Mouse (Mus musculus) liver (tissue): ENCODE measurements around the gene Ywhaq.

Experiments
- DNase-seq: peaks from one replicate; pipeline ENCODE4 v3.0.0-alpha.2; 2020; ENCODE audit warnings: mixed read lengths

Ywhaq gene

DNA sequence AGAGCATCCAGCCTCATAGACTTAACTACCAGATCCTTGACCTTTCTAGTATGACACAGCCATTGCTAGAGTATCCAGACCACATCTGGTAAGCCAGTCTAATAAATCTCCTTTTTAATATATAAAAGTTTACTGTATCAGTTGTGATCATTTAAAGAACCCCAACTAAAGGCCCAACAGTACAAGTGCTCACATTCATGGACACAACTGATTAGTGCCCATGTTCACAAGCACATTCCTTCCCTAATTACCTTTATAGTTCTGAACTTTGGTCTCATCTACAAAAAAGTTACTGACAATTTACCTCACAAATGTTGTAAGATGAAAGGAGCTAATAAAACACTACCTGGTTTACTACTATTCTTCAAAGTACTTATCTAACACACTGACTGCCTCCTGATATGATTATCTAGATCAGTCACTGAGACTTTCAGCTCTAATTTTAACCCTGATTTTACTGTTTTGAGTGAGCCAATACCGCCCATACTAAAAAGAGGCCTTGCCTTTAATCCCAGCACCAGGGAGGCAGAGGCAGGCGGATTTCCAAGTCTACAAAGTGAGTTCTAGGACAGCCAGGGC lies 8.6 kb downstream of the Ywhaq start:
- no peak for DNase-seq

DNA sequence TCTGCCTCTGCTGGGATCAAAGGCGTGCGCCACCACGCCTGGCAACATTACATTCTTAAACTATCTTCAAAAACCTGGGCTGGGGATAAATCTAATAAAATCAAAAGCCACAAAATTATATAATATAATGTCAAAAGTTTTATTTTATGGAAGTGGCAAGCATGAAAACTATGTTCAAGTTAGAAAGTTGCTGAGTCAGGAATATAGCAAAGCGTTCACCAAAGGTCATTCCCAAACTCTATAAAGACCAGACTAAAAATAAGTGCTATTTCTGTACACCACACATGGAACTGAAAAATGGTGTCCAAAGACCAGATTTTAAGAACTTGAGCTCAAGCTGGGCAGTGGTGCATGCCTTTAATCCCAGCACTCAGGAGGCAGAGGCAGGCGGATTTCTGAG lies 14.7 kb downstream of the Ywhaq start:
- no peak for DNase-seq

DNA sequence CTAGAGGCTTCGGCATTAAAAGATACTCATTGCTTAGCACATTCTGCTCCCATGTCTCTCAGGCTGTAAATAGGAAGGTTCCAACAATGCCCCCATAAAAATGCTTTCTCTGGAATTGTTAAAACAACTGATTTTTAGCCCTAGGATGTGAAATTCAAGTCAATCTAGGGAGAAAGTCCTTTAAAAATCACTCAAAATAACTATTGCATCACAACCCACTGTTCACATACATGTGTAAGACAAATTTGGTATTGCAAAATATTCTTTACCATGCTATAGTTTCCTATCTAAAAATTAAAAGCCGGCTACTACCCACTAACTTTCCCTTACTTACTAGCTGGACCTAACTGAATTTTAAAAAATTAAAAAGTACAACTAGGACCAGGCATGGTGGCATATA lies 31.2 kb downstream of the Ywhaq start:
- DNase-seq: no peak

DNA sequence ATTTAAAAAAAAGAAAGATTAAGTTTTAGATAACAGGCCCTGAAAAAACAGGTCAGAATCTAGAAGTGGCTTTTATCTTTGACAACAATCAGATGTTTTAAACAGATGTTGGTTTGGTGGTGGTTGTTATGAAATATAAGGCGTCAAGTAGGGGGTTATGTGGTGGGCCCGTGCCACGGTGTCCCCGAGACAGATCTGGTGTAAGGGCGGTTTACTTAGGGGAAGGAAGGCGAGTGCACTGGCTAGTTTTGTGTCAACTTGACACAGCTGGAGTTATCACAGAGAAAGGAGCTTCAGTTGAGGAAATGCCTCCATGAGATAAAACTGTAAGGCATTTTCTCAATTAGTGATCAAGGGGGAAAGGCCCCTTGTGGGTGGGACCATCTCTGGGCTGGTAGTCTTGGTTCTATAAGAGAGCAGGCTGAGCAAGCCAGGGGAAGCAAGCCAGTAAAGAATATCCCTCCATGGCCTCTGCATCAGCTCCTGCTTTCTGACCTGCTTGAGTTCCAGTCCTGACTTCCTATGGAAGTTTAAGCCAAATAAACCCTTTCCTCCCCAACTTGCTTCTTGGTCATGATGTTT lies 38.6 kb downstream of the Ywhaq start:
- peak; percentile 39 for DNase-seq

DNA sequence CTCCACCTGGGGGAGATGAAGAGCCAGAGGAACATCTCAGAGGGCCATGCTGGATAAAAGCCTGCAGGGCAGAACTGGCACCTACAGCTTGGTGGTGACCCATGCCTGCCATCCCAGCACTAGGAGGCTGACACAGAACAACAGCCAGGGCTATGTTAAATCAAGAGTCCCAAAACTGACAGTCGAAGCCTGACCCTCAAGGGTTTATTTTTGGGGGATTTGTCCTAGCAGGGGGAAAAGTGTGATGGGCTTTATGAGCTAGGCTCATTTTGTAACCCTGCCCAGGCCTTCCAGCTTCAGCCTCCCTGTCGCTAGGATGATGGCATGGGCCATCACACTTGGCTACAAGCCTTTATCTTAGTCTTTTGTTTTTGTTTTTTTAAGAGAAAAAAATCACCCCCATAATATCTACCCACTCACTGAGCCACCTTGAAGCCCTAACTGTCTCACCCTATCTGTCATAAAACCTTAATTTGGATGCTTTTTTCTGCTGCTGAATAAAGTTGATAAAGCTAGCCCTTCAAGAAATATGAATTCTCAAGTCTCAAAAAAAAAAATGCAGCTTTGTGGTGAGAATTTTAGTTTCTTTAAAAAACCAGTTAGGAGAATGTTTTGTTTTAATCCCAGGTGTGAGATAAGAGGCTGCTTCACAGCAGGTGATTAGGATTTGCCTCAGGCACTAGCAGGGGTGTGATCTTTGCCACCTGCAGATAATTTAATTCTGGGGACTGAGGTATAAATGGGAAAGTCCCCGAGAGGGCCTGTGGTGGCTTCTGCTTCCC lies 41.9 kb downstream of the Ywhaq start:
- DNase-seq: no peak

DNA sequence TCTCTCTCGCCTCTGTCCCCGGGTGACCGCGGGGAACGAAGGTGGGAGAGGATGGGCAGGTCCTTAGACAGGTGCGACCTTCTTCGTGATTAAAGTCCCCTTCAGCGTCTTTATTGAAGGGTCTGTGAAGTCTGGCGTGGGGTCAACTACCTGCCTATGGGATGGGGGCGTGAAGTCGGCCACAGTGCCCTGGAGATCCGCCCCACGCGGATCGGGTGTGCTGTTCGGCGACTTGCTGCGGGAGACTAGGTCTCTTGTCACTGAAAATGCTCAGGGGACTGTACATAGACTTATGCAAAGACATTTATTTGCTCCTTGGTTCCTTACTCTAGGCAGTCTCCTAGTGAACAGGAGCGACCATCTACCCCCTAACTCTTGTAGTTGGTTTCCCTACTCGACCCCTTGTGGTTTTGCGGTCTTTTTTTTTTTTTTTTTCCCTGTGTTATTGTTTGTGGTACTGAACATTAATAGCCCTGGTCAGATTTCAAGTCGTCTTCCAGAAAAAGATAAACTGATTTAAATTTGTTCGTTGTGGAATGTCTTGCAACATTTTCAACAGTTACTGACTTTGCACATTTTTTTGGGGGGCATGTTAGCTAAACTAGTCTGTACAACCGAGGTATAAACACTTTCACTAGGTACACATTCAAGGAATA lies 43.5 kb downstream of the Ywhaq start:
- no peak for DNase-seq

DNA sequence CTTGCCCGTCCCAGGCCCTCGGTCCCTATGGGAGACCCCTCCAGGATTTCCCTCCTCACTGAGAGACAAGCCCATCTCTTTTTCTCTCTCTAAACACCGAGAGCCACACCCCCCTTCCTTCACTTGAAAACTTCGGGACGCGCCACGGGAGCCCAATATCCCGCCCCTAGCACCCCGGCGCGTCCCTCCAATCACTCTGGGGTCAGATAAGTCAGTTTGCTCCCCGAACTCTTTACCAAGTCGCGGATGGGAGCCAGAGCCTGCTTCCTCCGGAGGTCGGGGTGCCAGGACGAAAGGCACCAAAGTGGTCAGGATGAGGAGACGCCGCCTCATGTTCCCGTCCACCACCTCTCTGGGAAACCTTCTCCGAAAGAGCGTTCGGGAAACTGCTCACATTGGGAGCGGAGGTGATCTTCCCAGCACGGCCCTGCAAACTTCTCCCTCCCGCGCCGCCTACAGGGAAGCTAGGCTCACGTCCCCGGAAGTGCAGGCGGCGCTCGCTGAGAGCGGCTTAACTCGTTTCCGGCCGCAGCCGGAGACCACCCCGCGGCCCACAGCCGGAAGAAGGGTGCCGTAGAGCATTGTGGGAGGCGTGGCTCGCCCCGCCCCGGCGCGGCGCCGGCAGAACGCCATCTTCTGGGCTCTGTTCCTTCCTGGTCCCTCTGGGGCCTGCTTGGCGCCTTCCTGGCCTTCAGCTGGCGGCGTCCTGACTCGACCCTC lies 44.2 kb downstream of the Ywhaq start, which contains the start of gene Adam17:
Gene Adam17 (minus strand): TSS at position 533 of the 720 bp plus-strand sequence.
- peak; percentile 96 for DNase-seq

DNA sequence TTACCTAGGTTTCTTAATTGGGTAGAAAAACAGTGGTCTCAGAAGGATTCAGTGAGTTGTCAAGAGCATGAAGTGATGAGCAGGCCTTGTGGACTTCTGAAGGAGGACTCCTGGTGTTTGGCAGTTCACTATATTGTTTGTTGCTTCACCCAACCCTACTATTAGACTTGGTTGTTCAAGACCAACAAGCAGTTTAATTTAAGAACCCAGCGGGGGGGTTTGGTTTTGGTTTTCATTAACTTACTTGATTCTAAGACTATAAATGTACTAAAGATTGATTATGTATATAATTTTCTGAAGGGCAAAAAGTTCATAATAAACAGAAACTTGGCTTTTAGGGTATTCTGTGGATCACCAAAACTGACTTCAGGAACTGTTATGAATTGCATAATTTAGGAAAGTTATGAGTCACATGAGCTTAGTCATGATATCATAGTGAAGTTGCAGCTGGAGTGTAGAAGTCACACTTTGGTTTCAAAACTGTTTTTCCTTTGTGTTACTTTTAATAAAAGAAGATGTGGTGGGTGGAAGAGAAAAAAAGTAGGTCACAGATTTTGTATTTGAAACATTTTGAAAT lies 47.3 kb downstream of the Ywhaq start:
- no peak for DNase-seq

DNA sequence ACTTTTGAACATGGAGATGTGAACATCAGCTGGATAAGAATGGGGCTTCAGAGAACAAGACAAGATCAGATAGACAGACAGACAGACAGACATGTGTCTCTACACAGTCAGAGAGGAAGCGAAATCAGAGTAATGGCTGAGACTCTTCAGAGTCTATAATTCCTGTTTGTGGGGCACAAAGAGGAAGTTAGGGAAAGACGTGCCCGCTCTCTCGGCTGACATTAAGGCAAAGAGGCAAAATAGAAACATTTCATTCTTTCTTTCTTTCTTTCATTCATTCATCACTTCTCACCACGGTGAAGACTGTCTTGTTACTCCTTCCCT lies 48.4 kb downstream of the Ywhaq start:
- DNase-seq: no peak

DNA sequence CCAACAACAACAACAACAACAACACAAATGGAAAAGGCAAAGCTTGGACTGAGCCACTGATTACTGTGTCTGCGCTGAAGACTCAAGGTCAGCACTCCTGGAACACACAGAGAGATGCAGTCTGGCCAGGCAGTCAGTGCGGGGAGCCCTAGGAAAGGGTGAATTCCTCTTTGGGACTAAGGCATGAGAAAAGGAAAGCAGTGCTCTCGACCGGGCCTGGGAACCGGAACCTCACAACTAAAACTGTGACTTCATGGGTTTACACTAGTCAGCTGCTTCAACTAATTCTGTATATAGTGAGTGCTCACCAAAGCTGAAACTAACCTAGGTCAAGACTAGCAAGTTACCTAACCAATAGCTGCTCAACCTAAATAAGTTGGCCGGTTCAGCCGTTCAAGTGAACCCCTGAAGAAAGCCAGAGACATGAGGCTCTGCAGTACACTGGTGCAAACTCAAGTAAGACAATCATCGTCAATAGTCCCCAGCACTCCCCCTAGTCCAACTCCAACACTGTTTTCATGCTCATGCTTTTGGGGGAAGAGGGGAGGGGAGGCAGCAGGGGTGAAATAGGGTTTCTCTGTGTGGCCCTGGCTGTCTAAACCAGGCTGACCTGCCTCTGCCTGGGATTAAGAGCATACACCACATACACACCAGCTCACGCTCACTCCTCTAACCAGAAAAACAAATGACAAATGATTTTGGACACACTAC lies 48.9 kb downstream of the Ywhaq start:
- DNase-seq: no peak

DNA sequence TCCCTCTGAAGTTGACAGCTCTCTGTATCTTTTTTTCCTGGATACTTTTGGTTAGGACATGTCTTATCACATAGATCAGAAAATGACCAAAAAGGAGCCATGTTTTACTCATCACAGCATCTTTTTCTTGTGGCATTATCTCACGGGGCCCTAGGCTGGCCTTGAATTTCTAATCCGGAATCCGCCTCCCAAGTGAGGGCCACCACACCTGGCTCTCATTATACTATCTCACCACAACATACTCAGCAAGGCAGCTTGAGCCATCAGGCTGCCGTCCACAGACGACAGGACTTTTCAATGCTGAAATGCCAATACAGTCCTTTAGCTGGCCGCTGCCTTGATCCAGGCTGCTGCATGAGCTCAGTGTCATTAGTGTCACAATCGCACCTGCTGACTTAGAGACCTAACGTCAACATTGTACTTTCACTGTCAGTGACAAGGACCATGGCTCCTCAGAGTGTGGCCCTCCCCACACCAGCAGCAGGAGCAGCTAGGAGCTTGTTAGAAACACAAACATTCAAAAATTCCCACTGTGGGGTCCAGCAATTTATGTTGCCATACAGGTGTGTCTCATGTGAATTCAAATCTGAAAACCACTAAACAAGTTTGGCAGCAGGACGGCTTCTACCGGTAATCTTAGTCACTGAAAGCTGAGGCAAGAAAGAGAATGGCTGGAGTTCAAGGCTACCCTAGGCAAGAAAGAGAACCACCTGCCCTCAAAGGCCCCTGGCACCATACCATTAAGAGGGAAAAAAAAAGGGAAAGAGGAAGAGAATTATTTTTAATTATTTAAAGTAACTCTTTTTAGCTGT lies 52.6 kb downstream of the Ywhaq start:
- DNase-seq: no peak

DNA sequence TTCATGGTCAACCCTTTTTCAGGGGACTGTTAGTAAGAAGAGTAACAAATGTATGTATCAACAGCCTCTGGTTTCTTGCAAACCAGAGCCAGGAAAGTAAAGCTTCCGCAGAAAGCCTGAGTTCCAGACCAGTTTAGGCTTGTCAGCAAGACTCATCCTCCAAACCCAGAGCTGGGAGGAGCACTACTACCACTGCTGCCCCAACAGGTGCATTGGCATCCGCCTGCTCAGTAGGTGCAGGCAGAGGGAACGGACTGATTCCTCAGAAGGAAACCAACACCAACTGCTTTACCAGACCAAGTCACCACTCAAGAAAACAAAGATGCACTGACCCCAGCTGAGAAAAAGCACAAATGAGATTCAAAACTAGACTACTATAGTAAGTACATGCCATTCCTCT lies 54.2 kb downstream of the Ywhaq start:
- DNase-seq: no peak

DNA sequence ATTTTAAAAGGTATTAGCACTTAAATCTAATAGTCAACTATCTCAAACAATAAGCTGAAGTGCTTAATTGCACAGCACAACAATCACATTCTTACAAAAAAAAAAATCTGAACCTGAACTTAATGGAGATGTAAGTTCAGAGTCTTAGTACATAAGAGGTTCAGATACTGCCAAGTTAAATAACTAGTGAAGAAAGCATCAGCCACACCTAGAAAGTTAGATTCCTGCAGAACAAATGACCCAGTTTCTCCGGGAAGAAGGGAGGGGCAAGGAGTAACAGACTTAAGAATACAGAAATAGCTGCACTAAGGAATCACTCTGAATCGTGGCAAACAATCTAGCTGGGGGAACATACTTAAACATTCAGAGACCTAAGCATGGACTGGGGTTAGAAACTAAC lies 54.8 kb downstream of the Ywhaq start:
- DNase-seq: no peak

DNA sequence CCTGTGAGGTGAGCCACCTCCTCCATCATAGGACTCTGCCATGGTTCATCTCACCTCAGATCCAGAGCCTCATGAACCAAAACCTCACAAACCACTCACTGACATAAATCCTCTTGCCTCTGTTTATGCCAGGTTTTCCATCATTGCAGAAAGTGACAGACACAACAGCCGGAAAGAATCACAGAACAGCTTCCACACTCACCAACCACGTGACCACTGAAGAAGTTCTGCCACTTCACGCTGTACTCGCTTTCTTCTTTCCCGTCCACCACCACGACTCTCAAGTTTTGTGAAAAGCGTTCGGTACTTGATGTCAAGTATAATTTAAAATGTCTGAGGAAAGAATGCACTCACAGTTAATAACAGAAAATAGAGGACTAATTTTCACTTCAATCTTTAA lies 63.8 kb downstream of the Ywhaq start:
- DNase-seq: no peak

DNA sequence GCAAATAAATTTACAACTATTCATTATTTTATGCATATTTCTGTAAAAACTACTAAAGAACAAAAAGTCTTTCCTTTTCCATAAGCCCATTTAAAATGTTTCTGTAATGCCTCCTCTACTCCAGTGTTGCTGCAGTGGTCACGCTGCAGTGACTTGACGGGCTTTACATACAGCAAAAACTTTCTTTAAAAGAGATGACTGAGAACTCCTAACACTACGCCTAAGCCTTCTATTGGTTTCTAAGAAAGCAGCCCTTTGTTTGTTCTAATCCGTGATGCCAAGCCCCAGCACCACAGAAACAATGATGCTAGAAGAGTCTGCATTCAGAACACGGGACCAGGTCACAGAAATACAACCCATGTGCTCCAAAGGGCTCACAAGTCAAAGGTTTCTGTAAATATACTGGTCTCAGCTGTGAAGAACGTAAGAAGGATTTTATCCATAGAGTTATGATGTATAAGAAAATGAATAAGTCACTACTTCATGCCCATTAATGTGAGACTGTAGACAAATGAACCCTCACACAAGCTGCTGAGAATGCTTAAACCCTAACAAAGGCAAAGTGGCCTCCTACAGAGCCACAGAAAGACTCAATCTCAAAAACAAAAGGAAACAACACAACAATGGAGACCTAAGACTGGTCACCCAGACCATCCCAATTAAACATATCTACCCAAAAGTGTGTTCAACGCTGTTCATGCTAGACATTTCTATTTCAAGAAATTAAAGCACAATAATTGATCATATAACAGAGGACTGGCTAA lies 67.1 kb downstream of the Ywhaq start:
- no peak for DNase-seq

DNA sequence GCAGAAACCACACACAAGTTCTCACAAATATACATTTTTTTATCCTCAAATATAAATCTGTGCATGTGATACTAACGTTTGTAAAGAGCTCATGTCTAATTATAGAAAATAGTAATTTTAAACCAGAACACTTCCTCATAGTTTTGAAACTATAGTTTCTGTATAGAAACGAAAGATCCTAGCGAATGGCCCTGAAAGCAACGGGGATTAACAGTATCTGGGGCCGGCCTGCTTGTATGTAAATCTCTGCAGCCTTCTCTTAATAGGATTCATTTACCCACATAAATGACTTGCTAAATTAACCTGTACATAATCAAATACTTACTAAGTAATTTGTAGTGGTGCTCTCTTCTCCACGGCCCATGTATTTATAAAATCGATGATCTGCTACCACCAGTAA lies 70.5 kb downstream of the Ywhaq start:
- DNase-seq: no peak

DNA sequence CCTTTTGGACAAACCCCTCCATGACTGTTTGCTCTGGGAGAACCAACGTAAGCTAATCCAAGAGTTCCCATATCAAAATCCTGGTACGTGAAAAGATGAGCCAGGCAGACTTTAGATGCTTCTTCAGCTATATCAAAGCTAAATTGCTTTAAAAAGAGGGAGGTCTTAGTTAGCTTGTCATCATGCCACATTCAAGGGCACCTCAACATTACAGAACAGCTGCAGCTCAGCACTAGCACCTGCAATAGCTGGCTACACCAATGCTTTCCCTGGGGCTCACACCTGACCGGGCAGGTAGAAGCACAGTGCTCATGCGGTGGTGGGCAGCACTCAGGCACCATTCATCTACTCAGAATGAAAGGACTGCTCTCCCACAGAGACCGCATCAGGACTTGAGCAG lies 76.8 kb downstream of the Ywhaq start:
- no peak for DNase-seq
